Mouse (Mus musculus) embryonic stem cell, embryonic (primary cell): ENCODE measurements around the gene Sema3b.

Experiments used
- CTCF ChIA-PET, 4 experiments: fragments of 300-600 bp in 2 of 4; fragments of 350-600 bp in 2 of 4; sonication (Branson Sonifier 250); formaldehyde crosslinking; loops; one replicate each; lab custom pipeline; 2022; ENCODE audit warnings: inconsistent platforms in 2 of 4; lab: Charles Lee
- POLR2A ChIA-PET, 4 experiments: fragments of 300-600 bp in 2 of 4; fragments of 350-600 bp in 2 of 4; sonication (Branson Sonifier 250); formaldehyde crosslinking; loops; one replicate each; lab custom pipeline; 2022; ENCODE audit warnings: antibody characterized with exemption in 4 of 4, inconsistent platforms in 1 of 4; lab: Charles Lee

Sema3b gene

DNA sequence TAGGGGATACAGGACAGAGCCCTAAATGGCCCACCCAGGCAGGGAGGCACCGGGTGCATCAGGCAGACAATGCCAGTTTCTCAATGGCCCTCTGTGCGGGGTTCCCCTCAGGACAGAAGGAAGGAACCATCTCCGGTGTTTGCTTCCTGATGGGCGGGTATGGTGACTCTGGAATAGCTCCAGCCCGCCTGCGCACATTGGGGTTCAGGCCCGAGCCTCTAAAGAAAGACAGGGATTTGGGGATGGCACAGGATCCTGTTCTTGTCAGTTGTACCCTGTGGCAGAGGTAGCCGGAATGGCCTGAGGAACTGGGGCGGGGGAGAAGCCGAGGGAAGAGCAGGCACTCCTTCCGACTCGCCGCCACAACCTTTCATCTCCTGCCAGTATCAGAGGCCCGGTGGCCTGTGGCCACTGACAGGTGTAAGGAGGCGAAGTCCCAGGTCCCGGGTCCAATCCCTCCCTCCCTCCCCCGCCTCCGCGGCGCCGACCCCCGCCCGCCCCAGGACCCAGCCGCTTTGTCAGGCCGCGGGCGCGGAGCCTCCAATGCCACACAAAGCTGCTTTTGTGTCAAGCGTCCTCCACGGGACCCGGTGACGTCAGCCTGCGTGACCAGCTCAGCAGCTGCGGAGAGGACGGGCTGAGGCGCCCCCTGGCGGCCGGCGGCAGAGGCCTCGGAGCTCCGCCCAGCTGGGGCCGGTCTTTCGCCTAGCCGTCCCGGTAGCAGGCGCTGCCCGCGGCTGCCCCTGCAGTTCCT lies 3.3 kb upstream of the Sema3b start:
- ChIA-PET POLR2A (interaction anchor here (0.5 to 4.8 kb wide), 112 partner anchors 9 to 1243 kb away, joined by 3 to 93 read pairs (median 5); partner anchors contain the start of genes Gnai2 (in 3 of the 4), Hyal3 (in 3 of the 4), Ifrd2 (in 3 of the 4) and Cyb561d2 (in 2 of the 4)), CTCF (interaction anchor here (0.5 to 9.0 kb wide), 98 partner anchors 10 to 1040 kb away, joined by 3 to 161 read pairs (median 5); partner anchors contain the start of genes Gnai2 (in 3 of the 4), Tmem115 (in 3 of the 4), Hyal2 (in 2 of the 4) and Zmynd10 (in 2 of the 4))

DNA sequence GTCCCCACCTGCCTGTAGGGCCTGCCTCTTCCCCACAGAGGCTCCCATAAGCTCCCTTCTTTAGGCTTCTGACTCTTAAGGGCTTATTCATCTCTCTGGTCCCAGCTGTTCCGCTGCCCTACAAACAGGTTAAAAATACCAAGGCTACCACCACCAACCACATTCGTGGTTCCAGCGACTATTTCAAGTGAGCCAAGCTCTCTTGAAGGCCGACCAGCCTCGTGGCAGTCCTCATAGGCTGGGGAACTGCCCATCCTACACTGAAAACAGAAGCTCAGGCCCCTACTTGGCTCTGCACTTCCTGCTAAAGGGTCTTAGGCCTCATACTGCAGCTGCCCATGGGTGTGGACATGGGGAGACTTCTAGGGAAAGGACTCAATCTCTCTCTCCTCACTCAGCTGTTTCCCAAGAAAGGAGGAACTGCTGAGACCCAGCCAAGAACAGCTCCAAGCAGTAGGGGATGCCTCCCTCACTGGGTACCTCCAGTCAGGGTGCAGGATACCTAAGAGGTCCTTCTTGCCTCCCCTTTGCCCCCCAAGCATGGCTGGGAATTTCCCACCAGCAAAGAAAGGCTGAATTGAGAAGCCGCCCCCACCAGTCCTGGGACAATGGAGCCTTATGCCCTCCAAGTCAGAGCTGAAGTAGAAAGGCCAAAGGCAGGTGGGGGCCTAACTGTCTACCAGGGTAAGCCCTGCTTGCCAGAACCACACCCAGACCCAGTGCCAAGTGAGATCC lies 2.6 kb upstream of the Sema3b start:
- POLR2A ChIA-PET, result interaction anchor here in 3 of 4 experiments (0.5 to 4.8 kb wide), 61 partner anchors 9 to 381 kb away, joined by 3 to 93 read pairs (median 8); partner anchors contain the start of genes Gnai2 (in 3 of the 3), Cyb561d2 (in 2 of the 3), Hyal3 (in 2 of the 3) and Ifrd2 (in 2 of the 3)
- CTCF ChIA-PET, result interaction anchor here (0.6 to 9.0 kb wide), 35 partner anchors 9 to 968 kb away, joined by 3 to 161 read pairs (median 7); partner anchors contain the start of genes Gnai2 (in 2 of the 4), Cyb561d2 (in 1 of the 4), Hyal2 (in 1 of the 4) and Nprl2 (in 1 of the 4)

DNA sequence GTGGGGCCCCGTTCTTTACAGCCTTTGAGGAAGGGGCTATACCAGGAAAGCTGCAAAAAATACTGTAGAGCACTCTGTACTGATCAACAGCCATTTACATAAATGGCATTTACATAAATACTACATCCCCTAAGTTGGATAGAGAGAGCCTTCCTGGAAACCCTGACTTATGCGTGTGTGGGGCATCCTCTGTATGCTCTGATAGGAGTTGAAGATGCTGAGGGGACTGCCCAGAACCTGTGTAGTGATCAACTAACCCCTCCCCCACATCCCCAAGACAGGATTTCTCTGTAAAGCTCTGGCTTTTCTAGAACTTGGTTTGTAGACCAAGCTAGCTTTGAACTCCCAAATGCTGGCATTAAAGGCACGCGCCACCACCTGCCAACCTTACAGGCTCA lies 403 bp upstream of the Sema3b start:
- POLR2A ChIA-PET, result interaction anchor here in 3 of 4 experiments (0.7 to 4.8 kb wide), 20 partner anchors 9 to 106 kb away, joined by 3 to 82 read pairs (median 6); partner anchors contain the start of genes Hyal1 (in 2 of the 3), Ifrd2 (in 2 of the 3) and Gnai2 (in 1 of the 3)
- CTCF ChIA-PET, result interaction anchor here in 3 of 4 experiments (0.6 to 9.0 kb wide), 17 partner anchors 8 to 146 kb away, joined by 3 to 161 read pairs (median 4); partner anchors contain the start of gene Gnai2 (in 1 of the 3)

DNA sequence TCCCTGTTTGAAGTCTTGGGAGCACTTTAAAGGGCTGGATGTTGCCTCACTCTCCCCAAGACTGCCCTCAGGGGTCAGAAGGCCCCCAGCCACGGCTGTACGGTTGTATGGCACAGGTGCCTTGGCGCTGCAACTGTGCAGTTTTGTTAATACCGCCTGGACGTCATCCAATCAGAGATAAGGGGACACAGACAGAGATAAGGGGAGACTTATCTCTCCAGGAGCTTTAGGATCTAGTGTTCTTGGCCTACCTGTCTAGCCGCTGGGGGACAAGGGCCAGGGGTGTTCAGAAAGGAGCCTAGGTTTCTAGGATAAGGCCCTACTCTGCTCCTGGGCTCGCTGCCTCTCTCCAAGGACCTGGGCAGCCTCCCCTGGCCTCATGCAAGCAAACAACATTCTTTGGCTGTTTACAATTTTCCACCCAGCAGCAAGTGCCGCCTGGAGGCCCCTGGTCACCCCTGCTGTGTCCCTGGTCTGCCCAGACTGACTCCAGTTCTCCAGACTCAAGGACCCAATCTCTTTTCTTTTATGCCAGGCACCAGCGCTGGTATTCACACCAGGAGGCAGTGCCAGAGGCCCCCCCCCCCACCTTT lies 1.3 kb downstream of the Sema3b start:
- ChIA-PET POLR2A (interaction anchor here in 3 of 4 experiments (0.7 to 4.6 kb wide), 25 partner anchors 12 to 508 kb away, joined by 3 to 18 read pairs (median 3); partner anchors contain the start of genes Gnai2 (in 2 of the 3), Hyal1 (in 1 of the 3), Ifrd2 (in 1 of the 3) and Tusc2 (in 1 of the 3)), CTCF (interaction anchor here in 3 of 4 experiments (0.5 to 8.2 kb wide), 12 partner anchors 8 to 132 kb away, joined by 3 to 110 read pairs (median 4); no protein-coding TSS in a partner anchor)

DNA sequence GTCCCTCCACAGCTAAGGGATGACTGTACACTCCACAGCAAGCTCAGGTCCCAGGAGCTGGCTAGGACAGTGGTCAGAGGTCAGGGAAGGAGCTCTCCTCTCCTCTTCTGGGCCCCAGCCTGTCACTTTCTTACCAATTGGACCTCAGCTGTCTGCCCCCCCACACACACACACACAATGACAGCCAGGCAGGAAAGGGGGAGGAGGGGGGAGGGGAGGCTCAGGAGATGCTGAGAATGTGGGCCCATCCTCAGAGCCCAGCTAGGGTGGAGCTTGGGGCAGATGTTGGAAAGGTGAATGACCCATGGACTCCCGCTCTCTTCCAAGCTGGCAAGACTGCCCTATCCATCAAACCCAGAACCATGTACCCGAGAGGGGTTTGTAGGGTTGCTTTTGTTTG lies 2.0 kb downstream of the Sema3b start:
- ChIA-PET CTCF (interaction anchor here (0.6 to 8.2 kb wide), 12 partner anchors 9 to 71 kb away, joined by 3 to 110 read pairs (median 5); no protein-coding TSS in a partner anchor), POLR2A (interaction anchor here in 3 of 4 experiments (0.5 to 4.6 kb wide), 19 partner anchors 9 to 1402 kb away, joined by 3 to 18 read pairs (median 5); partner anchors contain the start of genes Gnai2 (in 2 of the 3), Ifrd2 (in 2 of the 3) and Tusc2 (in 1 of the 3))

DNA sequence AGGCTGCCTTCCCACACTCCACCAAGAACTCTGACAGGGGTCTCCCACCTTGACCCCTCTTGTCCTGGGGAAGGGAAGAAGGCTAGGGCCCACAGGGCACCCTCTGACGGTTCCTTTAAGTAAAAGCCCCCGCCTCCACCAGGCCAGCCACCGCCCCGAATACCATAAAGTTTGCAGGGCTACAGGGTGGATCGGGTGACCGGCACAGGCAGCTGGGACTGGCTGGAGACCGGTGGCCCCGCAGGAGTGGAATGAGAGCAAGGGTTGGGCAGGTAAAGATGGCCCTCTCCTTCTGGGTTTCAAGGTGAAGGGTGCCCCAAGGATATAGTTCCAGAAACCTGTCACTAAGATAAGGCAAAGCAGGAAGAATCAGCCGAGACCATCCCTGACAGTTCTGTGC lies 2.4 kb downstream of the Sema3b start:
- POLR2A ChIA-PET, result interaction anchor here (0.7 to 4.6 kb wide), 20 partner anchors 8 to 397 kb away, joined by 3 to 18 read pairs (median 5); partner anchors contain the start of genes Gnai2 (in 2 of the 4), Ifrd2 (in 2 of the 4), Hyal3 (in 1 of the 4) and Tusc2 (in 1 of the 4)
- CTCF ChIA-PET, result interaction anchor here (0.7 to 8.2 kb wide), 13 partner anchors 11 to 71 kb away, joined by 3 to 110 read pairs (median 5); no protein-coding TSS in a partner anchor

DNA sequence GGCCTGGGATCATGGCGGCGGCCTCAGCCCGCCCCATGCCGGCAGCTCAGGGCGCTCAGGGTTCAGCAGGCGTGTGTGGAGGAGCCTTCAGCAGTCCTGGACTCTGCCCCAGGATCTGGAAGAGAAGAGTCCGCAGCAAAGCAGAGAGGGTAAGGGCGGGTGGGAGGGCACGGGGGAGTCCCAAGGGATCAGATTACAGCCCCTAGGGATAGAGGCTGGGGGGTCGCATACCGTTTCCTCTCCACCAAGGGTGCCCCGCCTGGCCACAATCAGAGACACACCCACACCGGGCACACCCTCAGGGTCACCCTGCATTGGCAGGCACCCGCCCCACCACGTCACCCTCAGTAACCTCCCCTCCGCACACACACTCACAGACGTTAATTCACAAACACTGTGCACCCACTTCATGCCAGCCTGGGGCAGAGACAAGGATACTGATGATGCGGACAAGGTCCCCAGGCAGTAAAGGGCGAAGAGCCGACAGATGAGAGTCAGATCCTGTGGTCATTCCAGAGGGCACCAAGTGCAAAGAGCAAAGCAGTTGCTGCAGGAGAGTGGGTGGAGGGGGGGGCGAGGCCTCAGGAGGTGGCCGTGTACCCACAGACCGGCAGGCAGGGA lies 3.9 kb downstream of the Sema3b start:
- POLR2A ChIA-PET, result interaction anchor here in 2 of 4 experiments (1.5 to 21.2 kb wide), 2 partner anchors 19 to 29 kb away, joined by 4 to 450 read pairs; partner anchors contain the start of genes Hyal1 (in 1 of the 2), Hyal2 (in 1 of the 2), Hyal3 (in 1 of the 2) and Ifrd2 (in 1 of the 2)
- CTCF ChIA-PET, result interaction anchor here in 1 of 4 experiments (0.5 to 1.5 kb wide), 4 partner anchors 13 to 40 kb away, joined by 3 to 7 read pairs (median 3); partner anchors contain the start of gene Ifrd2

DNA sequence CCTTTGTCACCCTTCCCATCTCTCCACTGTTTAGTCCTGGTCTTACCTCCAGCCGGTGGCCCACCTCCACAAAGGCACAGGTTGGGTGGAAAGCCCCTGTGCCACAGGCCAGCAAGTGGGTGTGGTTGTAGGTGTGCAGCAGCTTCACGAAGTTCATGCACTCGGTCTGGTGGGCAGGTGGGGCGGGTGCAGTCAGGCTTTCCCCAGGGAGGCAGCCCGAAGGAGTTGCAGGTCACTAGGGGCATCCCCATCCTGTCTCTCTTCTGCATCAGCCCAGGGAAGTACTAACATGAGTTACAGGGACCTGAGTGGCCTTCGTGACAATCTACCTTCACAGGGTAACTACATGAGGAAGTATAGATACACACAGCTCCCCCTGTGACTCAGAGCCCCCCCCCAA lies 5.8 kb downstream of the Sema3b start:
- ChIA-PET CTCF (interaction anchor here (0.6 to 7.5 kb wide), 9 partner anchors 9 to 393 kb away, joined by 3 to 109 read pairs (median 8); partner anchors contain the start of genes Gm20662 (in 1 of the 4), Gnai2 (in 1 of the 4) and Sema3b (in 1 of the 4)), POLR2A (interaction anchor here in 3 of 4 experiments (0.8 to 21.2 kb wide), 6 partner anchors 8 to 42 kb away, joined by 4 to 450 read pairs (median 8); partner anchors contain the start of genes Hyal1 (in 1 of the 3), Hyal2 (in 1 of the 3), Hyal3 (in 1 of the 3) and Ifrd2 (in 1 of the 3))

DNA sequence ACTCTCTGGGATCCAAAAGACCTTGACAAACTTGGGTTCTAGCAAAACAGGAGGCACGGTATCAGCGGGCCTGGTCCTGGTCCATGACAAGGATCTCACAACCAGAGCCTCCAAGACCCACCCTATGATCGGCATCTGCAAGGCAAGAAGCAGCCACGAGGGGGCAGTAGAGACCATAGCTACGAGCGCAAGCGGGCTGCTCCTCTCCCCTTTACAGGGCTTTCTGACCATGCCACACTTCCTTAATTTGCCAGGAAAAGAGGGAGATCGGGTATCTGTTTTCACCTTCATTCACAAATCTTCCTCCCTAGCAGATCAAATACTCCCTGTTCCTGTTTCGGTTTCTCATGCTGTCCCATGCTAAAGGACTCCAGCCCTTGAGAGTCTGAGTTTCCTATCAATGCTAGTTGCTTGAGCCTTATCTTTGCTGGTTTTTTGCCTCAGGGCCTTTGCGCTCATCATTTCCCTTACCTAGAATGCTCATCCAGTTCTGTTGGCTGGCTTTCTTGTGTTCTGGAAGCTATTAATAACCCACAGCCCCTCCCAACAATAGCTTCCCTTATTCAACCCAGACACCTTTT lies 6.9 kb downstream of the Sema3b start:
- ChIA-PET CTCF (interaction anchor here (0.6 to 7.5 kb wide), 35 partner anchors 9 to 356 kb away, joined by 3 to 109 read pairs (median 4); partner anchors contain the start of genes Ifrd2 (in 2 of the 4), Gnai2 (in 1 of the 4) and Sema3b (in 1 of the 4)), POLR2A (interaction anchor here (0.6 to 21.2 kb wide), 14 partner anchors 9 to 438 kb away, joined by 3 to 450 read pairs (median 4); partner anchors contain the start of genes Ifrd2 (in 2 of the 4), Hyal1 (in 1 of the 4), Hyal2 (in 1 of the 4) and Hyal3 (in 1 of the 4))

DNA sequence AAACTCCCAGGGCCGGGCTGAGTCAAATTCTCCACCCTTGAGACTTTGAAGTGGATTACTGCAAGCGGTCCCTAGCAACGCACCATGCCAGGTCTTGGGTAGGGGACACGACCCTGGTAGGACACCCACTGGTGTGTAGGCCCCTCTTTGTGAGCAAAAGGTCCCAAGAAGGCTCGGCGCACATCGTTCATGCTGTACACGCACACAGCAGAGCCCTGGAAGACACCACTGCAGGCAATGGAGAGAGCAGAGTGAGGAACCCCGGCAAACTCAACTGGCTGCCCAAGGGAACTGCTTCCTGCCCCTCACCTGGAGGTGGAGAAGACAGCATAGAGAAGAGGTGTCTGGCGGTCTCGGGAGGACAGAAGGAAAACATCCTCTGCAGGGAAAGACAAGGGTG lies 7.8 kb downstream of the Sema3b start:
- ChIA-PET POLR2A (interaction anchor here in 3 of 4 experiments (0.6 to 21.2 kb wide), 13 partner anchors 8 to 65 kb away, joined by 3 to 450 read pairs (median 5); partner anchors contain the start of genes Hyal1 (in 2 of the 3), Ifrd2 (in 2 of the 3), Naa80 (in 2 of the 3) and Hyal2 (in 1 of the 3)), CTCF (interaction anchor here (0.6 to 7.5 kb wide), 35 partner anchors 9 to 254 kb away, joined by 3 to 109 read pairs (median 5); partner anchors contain the start of genes Gnai2 (in 2 of the 4), Ifrd2 (in 2 of the 4), Cyb561d2 (in 1 of the 4) and Hyal1 (in 1 of the 4))

DNA sequence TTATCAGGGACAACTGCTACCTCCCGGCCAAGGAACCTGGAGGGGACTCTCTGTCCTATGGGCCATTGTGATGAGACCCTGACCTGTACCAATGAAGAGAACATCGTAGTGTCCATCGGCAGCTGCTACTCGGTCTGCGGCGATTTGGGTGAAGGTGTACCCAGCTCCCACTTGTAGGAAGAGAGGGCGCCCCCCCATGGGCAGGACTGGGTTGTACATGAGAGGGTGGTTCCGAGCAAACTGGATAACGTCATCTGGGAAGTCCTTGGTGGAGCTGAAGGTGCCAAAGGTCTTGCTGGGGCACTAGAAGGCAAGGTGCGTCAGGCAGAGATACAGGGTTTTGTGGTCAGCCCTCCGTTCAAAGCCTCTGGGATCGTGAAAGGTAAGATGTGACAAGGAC lies 8.3 kb downstream of the Sema3b start:
- ChIA-PET CTCF (interaction anchor here (0.6 to 7.5 kb wide), 48 partner anchors 8 to 723 kb away, joined by 3 to 109 read pairs (median 4); partner anchors contain the start of genes Gnai2 (in 2 of the 4), Hyal3 (in 2 of the 4), Ifrd2 (in 2 of the 4) and Sema3b (in 2 of the 4)), POLR2A (interaction anchor here in 3 of 4 experiments (0.5 to 21.2 kb wide), 27 partner anchors 9 to 83 kb away, joined by 3 to 450 read pairs (median 5); partner anchors contain the start of genes Hyal1 (in 2 of the 3), Ifrd2 (in 2 of the 3), Naa80 (in 2 of the 3) and Tusc2 (in 2 of the 3))

DNA sequence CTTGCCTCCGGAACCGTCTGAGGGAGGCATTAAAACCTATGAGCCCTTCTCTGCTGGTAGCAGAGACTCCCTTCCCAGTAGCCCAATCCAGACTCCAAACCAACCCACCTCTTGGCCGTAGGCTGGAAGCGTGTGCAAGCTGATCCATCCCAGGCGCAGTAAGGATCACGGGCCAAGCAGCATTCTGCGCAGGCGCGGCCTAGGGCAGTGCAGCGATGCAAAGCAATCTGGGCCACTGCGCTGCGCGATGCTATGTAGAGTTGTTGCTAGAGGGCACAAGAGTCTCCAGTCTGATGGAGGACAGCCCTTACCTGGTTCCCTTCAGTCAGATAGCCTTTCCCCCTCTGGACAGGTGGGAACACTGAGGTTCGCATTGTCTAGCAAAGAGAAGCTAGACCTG lies 9.2 kb downstream of the Sema3b start:
- CTCF ChIA-PET, result interaction anchor here (0.8 to 7.5 kb wide), 33 partner anchors 9 to 305 kb away, joined by 3 to 109 read pairs (median 4); partner anchors contain the start of genes Sema3b (in 2 of the 4), Gnai2 (in 1 of the 4), Hyal3 (in 1 of the 4) and Ifrd2 (in 1 of the 4)

DNA sequence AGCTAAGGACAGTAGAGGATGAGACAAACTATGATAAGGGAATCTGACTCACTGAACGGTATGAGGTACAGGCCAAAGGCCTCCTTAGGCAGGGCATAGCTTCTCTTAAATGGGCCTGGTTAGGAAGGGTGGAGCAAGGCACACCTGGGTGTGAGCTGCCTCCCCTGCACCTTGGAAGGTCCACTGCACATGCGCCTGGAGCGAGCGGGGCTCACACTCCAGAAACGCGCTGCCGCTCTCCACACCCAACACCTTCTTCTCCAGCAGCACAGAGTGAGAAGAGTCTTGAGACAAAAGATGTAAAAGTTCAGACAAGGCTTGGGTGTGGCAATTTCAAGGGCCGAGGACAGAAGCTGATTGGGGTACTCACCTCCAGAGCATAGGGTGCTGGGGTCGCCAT lies 9.6 kb downstream of the Sema3b start:
- CTCF ChIA-PET, result interaction anchor here (0.8 to 7.5 kb wide), 22 partner anchors 9 to 305 kb away, joined by 3 to 109 read pairs (median 6); partner anchors contain the start of genes Sema3b (in 2 of the 4) and Hyal3 (in 1 of the 4)
- POLR2A ChIA-PET, result interaction anchor here in 3 of 4 experiments (0.6 to 21.2 kb wide), 22 partner anchors 8 to 446 kb away, joined by 3 to 450 read pairs (median 6); partner anchors contain the start of genes Hyal1 (in 2 of the 3), Hyal3 (in 2 of the 3), Ifrd2 (in 2 of the 3) and Naa80 (in 2 of the 3)

More for the DNA sequence above, 9.2 kb downstream of the Sema3b start:
- POLR2A ChIA-PET, result interaction anchor here in 3 of 4 experiments (0.8 to 21.2 kb wide), 26 partner anchors 8 to 69 kb away, joined by 3 to 450 read pairs (median 5); partner anchors contain the start of genes Hyal1 (in 2 of the 3), Hyal3 (in 2 of the 3), Ifrd2 (in 2 of the 3) and Naa80 (in 2 of the 3)

DNA sequence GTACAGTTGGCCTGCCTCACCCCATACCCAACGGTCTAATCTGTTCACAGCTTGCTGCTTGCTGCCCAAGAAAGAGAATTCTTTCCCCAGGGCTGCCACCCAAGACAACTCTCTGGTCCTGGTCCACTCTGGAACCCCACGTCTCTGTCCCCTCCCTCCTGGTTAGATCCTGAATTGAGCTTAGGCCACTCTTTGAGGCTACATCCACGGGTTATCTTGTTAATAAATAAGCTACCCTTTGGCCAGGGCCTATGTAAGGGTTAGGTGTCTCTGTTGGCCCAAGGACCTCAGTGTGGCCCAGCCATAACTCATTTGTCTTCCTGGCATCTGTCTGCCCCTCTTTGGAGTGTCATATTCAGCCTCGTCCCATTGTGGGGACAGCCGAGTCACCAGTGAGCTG lies 10.6 kb downstream of the Sema3b start:
- POLR2A ChIA-PET, result interaction anchor here in 2 of 4 experiments (0.7 to 21.2 kb wide), 16 partner anchors 8 to 298 kb away, joined by 3 to 450 read pairs (median 7); partner anchors contain the start of genes Hyal1 (in 2 of the 2), Hyal3 (in 2 of the 2), Ifrd2 (in 2 of the 2) and Naa80 (in 2 of the 2)

More for the DNA sequence above, 10.6 kb downstream of the Sema3b start:
- CTCF ChIA-PET, result interaction anchor here in 3 of 4 experiments (0.8 to 7.5 kb wide), 8 partner anchors 14 to 79 kb away, joined by 3 to 109 read pairs (median 40); partner anchors contain the start of gene Sema3b (in 1 of the 3)
